Mouse (Mus musculus): ENCODE measurements around the gene Nr1i3. TPM values are rescaled to one million over a fixed set of nuclear protein-coding genes. Genes with fewer than 3 reads are reported as not detected.

The Nr1i3 gene
- total RNA-seq, 2 experiments from 2014 or later = 0.12 TPM; not detected in 1

Other genes starting within 250 kb of the Nr1i3 start
- 1 to 10 TPM; 3.6 to 3.8 TPM for gene Fcgr2b, start 237.4 kb upstream of the Nr1i3 start, total RNA-seq (2021)
- gene Fcgr4, start 195.1 kb upstream of the Nr1i3 start, total RNA-seq (2021) = not detected
- gene Fcgr3, start 149.0 kb upstream of the Nr1i3 start, total RNA-seq (2021) = 10 to 100 TPM; 10.2 to 11.6 TPM
- gene Cfap126, start 100.1 kb upstream of the Nr1i3 start, total RNA-seq (2021) = 1 to 10 TPM; 1.8 to 3.9 TPM
- 100 to 1,000 TPM; 196 to 214 TPM for gene Sdhc, start 63.4 kb upstream of the Nr1i3 start, total RNA-seq (2021)
- not detected for gene Mpz, start 63.3 kb upstream of the Nr1i3 start, total RNA-seq (2021)
- gene Pcp4l1, start 17.7 kb upstream of the Nr1i3 start, total RNA-seq (2021) = 10 to 100 TPM; 43.1 to 44.4 TPM
- gene Tomm40l, start 8.5 kb downstream of the Nr1i3 start, total RNA-seq (2021) = 10 to 100 TPM; 66.3 to 75.2 TPM
- 1 to 10 TPM; 1.3 to 3.2 TPM for gene Apoa2, start 11.1 kb downstream of the Nr1i3 start, total RNA-seq (2021)
- 10 to 100 TPM; 14.4 to 14.6 TPM for gene Fcer1g, start 20.4 kb downstream of the Nr1i3 start, total RNA-seq (2021)
- gene Adamts4, start 36.5 kb downstream of the Nr1i3 start, total RNA-seq (2021) = 10 to 100 TPM; 31.5 to 34.6 TPM
- gene Ndufs2, start 37.4 kb downstream of the Nr1i3 start, total RNA-seq (2021) = 100 to 1,000 TPM; 274 to 282 TPM
- 10 to 100 TPM; 54.8 to 62.8 TPM for gene B4galt3, start 56.4 kb downstream of the Nr1i3 start, total RNA-seq (2021)
- 10 to 100 TPM; 24.2 to 25.2 TPM for gene Ppox, start 67.2 kb downstream of the Nr1i3 start, total RNA-seq (2021)
- gene Usp21, start 74.0 kb downstream of the Nr1i3 start, total RNA-seq (2021) = 10 to 100 TPM; 49.2 to 53.6 TPM
- gene Ufc1, start 81.1 kb downstream of the Nr1i3 start, total RNA-seq (2021) = 100 to 1,000 TPM; 112 TPM
- 10 to 100 TPM; 32.4 to 32.7 TPM for gene Dedd, start 115.2 kb downstream of the Nr1i3 start, total RNA-seq (2021)
- gene Nit1, start 131.7 kb downstream of the Nr1i3 start, total RNA-seq (2021) = 10 to 100 TPM; 40.5 to 41.4 TPM
- gene Pfdn2, start 131.7 kb downstream of the Nr1i3 start, total RNA-seq (2021) = 100 to 1,000 TPM; 123 to 135 TPM
- 1 to 10 TPM; 6.8 to 7.4 TPM for gene Klhdc9, start 146.8 kb downstream of the Nr1i3 start, total RNA-seq (2021)
- gene Nectin4, start 156.1 kb downstream of the Nr1i3 start, total RNA-seq (2021) = 1 to 10 TPM; 2.1 to 3.1 TPM
- 1 to 10 TPM; 2.1 to 2.4 TPM for gene Arhgap30, start 175.0 kb downstream of the Nr1i3 start, total RNA-seq (2021)
- gene Usf1, start 197.3 kb downstream of the Nr1i3 start, total RNA-seq (2021) = 100 to 1,000 TPM; 129 to 135 TPM
- gene Tstd1, start 204.9 kb downstream of the Nr1i3 start, total RNA-seq (2021) = 1 to 10 TPM; 2.6 to 2.9 TPM
- gene F11r, start 223.6 kb downstream of the Nr1i3 start, total RNA-seq (2021) = 1 to 10 TPM; 6.9 to 7.7 TPM